Mouse (Mus musculus) gastrocnemius, postnatal 4 days (tissue): Measurements from ENCODE around the gene Fars2. TPM values are rescaled to one million over a fixed set of nuclear protein-coding genes. Genes with fewer than 3 reads are reported as not detected.
"Not testable (repeated sequence)": the region's sequence is repeated elsewhere in the genome, so short reads cannot be mapped to it uniquely, and the experiment has no call there.

Experiments used
- DNase-seq, 2 experiments: peaks; one replicate each; pipeline ENCODE4 v3.0.0; 2021 to 2022; ENCODE audit warnings: low spot score in 2 of 2, mixed read lengths in 2 of 2
- total RNA-seq, 2 experiments: library from RNA; stranded (reverse); gene quantifications; 2 replicates each; pipeline ENCODE4 v1.2.3; 2021

Gene Fars2
- total RNA-seq, 2 experiments from 2014 or later = 31.0 to 35.6 TPM

DNA sequence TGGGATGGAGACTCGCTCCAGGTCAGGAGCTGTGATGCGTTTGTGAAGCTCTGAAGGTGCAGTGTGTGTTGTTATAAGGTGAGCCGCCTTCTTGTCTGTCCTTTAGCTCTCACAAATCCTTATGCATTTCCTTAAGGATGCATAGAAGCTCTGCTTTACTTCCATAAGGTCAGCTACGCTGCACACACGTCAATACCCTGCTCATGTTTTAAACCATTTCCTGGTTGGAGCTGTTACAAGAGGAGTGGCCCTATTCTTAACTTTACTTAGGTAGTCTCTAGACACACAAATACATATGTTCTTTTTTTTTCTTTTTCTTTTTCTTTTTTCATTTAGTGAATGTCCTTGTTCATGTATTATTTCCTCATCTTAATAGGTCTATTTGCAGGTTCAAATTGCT is 22.5 kb downstream of the Fars2 start:
- DNase-seq = no peak

DNA sequence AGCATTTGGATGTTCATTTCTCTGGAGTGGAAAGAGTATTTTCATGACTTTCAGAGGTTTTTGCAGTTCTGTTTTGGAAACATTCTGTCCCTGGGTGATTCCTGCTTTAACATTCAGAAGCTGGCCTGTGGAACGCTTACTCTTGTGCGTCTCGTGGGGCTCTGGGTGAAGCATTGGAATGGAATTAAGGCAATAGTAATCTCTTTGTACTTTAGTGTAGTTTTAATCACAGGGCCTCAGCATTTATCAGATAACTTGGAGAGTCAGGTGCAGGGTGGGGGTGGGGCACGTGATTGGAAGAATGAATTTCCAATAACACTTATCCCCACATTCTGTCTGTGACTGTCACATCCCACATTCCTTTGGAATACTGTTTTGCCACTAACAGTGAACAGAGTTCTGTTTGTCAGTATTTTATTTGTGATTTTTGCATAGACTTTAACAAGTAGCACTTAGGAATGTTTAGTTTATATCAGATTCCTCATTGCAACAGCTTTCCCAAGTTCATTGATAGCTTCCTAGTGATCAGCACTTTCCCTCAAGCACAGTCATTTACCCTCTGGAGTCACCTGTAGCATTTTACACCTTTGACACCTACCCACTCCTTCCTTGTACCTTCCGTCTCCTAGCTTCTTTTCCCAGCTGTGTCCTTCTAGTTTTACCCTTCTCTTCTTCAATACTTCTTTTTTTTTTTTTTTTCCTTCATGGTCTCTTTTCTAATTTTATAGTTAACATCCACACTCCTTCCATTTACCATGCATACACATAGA is 23.2 kb downstream of the Fars2 start:
- DNase-seq = no peak

DNA sequence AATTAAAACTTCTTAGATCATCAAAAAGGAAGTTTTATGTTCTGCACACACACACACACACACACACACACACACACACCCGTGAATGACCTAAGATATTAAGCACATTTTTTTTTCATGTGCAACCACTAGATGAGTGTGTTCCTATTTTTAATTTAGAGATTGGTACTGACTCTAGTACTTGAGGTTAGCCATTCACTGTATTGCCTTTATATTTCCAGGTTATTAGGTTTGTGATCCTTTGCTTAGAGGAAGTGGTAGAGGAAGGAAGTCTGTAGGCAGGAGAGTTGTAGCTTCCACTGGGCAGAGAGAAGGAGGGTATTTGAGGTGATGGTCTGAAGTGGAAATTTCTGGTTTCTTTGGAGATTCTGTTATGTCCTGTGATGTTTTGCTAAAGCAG is 28.4 kb downstream of the Fars2 start:
- DNase-seq = no peak

DNA sequence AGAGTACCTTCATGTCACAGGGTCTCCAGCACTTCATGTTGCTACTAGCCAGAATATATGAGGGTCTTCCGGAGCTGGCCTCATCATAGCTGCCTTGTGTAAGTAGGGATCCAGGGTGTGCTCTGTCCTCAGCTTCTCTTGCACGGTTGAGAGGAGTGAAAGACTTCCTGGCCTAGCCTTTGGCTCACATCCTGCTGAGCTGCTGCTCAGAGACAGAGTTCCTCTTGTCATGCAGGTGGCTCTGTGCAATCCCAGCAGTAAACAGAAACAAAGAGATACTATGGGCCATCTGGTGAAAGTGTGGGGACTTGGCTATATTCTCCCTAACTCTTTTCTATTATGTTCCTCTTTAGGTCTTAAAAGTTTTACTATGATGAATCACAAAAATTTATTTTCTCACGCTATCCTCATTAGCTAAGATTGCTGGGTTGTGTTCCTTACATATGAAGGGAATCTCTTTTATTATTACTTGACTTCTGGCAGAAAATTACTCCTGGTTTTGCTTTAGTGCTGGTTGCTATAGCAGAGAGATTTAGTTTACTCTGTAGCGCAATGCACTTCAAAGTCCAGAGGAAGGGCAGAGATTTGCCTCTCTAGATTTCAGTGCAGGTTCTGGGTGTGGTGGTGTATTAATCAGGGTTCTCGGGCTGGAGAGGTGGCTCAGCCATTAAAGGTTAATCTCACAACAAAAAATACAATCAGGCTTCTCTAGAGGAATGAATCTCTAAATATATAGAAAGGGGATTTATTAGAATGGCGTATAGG is 32.1 kb downstream of the Fars2 start:
- no peak for DNase-seq

DNA sequence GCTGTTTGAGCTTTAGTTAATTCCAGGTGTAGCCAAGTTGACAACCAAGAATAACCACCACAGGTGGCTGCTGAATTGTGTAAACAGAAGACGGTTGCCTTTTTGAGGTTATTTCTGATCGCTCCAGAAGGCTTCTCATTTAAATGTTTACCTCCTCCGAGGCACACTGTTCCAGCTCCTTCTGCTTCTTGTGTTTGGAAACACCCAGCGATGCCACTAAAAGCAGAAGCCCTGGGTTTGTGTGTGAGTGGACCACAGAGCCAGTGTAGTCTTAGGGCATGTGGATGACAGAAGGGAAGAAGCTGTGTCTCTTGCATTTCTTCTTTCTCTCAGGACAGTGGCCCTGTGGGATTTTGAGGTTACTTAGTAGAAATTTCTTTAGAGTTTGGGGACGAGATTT is 33.1 kb downstream of the Fars2 start:
- DNase-seq = no peak

DNA sequence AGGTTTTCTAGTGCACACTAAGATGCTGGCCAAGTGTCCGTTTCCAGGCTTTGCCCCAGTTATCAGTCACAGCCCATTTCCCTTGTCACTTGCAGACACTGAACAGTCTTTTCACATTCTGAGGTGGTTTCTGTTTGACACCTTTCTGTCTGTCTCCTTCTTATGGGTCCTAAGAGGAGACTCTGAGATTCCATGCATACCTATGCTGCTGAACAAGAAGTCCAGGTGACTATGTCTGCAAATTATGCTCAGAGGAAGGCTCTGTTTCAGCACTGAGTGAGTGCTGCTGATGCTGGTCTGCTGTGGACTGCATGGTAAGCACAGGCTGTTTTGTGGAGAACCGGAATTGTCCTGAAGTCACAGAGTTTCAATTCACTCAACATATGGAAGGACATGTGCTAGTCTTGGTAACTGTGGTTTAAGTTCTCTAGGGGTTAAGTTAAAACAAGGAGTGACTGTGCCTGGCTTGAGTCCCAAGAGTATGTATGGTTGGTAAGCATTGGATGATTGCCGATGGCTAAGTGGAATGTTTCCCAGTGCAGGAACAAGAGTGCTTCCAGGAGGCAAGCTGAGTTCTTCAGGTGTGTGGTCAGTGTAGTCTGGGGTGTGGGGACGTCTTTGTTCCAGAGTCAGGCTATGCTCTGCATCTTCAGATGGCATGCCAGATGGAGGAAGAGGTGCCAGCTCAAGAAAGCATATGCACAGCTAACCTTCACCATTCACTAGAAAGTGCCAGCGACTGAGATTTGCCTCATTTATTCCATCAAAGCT is 35.7 kb downstream of the Fars2 start:
- DNase-seq = no peak

DNA sequence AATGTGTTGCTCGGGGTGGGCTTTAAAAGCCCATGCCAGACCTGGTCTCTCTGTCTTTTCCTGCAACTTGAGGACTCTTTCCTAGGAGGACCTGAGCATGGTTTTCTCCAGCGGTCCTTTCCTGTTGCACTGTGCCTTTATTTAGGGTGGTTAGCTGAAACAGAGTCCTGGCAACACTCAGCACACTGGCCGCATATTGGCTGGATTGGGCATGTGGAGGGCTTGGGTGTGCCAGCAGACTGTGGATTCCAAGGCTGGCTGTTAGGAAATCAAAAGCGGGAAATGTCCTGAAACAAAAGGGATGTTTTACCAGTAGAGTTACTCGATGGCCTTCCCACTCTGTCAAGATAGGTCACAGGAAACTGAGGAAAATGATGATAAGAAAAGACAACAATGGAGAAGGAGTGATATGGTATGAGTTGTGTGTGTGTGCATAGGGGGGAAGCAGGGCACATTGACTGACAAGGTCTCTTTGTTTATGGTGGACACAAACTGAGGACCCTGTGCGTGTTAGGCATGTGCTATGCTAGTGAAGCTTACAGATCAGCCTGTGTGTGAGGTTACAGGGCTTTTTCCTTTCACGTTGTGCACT is 39.2 kb downstream of the Fars2 start:
- DNase-seq = no peak

DNA sequence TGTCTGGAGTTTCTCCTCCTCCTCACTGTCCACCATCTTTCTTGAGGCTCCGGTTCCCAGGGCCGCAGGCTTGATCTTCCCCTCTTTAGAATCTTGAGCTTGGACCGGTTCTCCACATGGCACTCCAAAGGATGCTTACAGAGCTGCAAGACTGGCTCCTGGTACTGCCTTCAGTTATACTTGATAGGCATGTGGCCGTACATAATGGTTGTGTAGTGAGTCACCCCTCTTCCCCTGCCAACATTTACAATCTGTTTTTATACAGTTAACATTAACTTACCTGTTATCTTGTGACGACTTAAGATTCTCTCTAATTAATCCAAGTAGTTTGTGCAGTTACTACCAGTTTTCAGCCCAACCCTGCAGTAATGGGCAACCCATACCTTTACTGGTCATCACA is 46.2 kb downstream of the Fars2 start:
- no peak for DNase-seq

DNA sequence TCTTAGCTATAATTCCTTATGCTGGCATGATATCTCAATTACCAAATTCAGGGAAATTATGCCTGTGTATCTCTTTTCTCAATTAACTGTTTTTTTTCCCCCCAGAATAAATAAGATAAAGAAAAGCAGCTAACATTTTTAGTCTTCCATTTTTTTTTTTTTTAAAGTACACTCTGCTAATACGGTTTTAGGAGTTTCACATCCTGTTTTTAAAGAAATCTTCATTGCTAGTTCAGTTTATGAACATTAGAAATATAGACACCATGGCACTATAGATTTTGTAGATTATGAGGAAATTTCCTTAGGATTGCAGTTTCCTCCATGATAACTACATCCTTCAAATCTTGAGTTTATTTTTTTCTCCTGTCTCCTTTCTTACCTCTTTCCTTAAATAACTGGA is 46.7 kb downstream of the Fars2 start:
- DNase-seq = no peak

DNA sequence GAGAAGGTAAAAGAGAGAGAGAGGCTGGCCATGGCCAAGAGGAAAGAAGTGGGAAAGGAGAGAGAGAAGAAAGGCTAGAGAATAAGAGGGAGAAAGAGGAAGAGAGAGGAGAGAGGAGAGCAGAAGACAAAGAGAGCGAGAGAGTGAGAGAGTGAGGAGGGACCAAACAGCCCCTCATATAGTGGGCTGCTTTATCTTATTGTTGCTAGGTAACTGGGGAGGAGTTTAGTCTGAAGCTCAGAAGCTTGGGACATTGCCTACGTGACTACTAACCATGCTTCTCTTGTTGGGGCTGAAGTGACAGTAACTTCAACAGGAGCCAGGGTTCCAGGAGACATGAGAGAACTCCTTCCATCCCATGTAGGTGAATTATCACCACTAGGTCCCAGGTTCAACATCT is 55.8 kb downstream of the Fars2 start:
- not testable (repeated sequence) for DNase-seq

DNA sequence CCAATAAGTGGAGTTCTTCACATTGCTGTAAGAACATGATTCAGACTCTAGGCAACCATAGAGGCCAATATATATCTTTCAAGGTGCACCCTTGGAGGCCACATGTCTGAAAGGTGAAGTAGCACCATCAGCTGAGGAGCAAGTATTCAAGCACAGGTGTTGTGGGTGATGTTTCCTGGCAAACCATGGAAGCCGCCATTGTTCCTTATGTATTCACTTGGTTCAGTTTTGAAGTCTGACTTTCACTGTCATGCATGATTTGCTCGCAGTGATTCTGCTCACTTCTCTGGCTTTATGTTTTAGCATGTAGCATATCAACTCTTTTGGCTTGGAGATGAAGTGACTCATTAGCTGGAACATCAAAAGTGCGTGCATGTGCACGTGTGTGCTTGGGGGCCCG is 56.9 kb downstream of the Fars2 start:
- DNase-seq = no peak

DNA sequence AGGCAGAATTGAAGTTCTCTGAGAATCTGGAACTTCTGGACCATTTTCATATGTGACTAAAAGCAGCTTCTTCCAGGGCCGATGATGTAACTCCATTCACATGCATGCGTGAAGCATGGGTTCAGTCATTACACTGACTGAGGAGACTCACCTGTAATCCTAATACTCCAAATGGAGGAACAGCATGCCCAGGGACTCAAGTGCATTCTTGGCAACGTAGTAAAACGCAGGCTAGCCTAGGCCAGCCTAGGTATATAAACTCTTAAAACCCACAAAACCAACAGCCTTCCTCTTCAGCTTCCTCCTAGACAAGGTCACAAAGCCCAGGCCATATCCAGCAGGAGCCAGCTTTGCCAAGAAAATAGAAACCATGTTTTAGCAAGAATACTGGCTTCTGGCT is 57.6 kb downstream of the Fars2 start:
- DNase-seq = no peak

DNA sequence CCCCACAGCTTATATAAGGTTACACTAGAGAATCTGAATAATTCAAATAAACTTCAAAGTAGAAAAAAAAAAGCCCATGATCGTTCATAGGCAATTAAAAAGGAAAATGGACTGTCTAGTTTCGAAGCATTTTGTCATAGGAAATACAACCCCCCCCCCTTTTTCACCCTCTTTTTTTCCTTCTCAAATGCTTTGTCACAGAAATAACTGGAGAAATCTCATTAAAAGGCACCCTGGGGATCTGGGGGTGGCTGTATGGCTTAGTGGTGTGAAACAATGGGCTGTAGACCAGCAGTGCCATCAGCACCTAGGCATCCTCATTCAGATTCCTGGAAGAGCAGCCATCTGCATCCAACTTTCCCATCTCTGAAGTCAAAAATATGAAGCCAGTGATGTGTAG is 64.0 kb downstream of the Fars2 start:
- DNase-seq = no peak

DNA sequence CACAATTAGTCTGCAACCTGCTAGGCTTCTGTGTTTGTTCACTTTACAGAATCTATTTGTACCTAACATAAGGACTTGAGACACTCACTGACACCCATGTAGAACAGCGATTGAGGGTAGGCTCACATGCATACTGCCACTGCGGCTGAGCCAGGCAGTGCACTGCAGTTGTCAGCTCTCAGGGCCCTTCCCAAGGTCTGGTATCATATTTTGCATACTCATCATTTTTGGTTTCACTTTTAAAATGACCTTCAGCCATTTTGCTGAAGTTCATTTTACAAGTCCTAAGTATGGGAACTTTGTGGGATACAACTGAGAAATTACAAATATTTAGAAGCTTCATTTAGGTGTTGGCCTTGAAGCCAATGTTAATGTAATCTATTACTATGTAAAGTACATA is 73.4 kb downstream of the Fars2 start:
- no peak for DNase-seq

DNA sequence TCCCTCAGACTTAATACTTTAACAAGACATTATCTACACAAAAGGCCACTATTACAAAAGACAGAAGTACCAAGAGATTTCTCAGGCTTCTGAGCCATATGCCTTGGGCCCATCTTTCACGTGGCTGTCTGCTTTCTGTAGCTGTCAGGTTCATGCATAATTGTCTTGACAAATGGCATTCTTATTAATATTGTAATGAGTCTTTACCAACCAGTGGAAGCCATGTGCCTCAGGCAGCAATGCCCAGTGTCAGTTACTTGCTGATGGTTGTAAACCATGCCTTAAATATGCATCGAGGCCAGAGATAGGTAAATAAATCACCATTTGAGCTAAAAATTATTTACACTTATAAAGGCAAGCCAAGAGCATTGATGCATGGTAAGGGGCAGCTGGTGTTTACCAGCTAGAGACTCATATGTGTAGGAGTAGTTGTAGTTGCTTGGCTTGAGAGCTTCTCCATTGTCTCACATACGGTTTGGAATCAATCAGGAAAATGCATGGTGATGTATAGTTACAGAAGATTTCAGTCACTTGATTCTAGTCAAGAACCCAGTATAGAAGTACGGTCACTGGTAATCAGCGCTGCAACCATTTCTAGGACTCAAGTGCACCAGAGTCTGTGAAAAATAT is 76.4 kb downstream of the Fars2 start:
- no peak for DNase-seq

DNA sequence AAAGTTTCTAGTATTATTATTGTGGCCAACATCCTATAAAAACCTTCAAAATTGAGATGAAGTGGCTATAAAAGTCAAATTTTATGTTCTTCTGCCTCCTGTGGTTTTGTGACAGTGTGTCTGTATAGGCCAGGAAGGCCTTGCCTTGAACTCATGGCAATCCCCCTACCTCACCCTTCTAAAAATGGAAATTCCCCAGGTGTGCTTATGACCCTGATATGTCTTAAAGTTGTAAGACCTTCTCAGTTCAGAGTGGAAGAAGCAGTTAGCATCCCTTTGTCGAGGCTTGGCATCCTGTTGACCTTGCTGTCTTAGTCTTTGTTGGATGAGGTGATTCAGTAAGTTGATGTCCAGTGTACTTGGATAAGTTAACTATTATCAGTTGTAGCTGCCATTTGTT is 82.1 kb downstream of the Fars2 start:
- no peak for DNase-seq

DNA sequence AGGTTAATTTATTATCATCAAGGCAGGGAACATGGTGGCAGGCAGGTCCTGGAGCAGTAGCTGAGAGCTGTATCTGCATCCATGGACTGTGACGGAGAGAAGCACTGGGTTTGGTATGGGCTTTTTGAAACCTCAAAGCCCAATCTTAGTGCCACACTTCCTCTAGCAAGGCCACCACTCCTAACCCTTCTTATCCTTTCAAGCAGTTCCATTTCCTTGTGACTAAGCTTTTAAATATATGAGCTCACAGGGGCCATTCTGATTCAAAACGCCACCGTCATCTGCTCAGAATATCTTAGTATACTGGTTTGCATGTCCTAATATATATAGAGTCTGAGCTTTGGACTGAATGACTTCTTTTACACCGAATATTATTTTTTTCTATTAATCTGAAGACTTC is 83.2 kb downstream of the Fars2 start:
- DNase-seq = no peak

DNA sequence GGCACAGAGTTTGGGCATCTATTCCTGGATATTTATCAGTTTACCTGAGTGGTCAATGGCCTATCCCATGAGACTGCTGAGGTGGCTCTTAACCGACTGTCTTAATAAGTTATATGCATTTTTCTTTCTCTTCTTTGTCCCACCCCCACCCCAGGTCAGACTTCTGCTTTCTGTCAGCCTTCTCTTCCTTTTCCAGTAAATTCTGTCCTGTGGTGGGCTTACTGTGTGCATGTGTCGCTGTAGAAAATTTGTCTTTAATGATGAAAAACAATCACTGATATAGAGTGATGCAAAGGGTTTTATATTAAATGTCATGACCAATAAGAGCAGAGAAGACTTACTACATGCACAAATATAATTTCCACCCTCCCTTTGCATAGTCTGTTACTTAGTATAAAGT is 85.3 kb downstream of the Fars2 start:
- DNase-seq = no peak

DNA sequence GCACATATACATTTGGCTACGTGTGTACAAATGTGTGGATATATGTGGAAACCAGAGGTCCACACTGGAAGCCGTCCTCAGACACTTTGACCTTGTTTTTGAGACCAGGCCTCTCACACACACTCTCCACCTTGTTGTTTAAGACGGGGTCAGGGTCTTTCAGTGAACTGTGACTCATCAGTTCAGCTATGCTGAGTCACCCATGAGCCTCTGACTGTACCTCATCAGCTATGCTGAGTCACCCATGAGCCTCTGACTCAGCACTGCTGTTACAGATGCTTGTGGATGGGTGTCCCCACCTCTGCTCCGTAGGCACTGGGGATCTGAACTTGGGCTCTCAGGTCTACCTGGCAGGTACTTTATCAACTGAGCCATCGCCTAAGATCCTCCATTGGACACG is 85.8 kb downstream of the Fars2 start:
- DNase-seq = no peak

DNA sequence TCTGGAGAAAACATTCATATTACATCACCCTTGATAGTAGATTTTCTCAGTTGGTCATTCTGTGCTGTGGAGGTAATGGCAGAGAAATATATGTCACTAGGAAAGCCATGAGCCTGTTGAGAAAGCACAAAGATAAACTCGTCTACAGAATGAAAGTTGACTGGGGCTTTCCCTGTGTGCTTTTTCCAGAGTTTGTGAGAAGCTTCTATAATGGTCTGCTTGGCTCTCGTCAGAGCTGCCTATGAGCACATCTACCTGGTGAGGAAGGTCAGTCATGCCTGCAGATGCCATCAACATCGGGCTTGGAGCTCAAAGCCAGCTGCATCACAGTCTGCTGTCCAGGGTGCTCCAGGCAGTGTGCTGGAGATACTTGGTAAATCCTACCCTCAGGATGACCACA is 87.1 kb downstream of the Fars2 start:
- DNase-seq = no peak

DNA sequence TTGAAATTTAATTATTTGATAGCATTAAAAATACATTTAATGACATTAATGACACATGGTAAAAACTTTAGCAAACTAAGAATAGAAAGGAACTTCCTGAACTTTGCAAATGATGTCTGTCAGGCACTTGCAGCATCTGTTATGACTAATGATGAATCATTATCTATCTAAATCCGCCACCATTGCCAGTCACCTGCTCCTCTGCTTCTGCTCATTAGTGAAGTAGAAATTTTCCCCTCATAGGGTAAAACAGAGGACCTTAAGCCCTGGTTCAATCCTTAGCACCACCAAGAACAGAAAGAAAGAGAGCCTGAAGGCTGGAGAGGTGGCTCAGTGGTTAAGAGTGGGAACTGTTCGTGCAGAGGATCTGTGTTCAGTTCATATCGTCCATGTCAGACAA is 93.8 kb downstream of the Fars2 start:
- no peak for DNase-seq
